Mouse (Mus musculus) midbrain, embryonic 13.5 days (tissue): Measurements from ENCODE around the gene Pknox2. TPM values are rescaled to one million over a fixed set of nuclear protein-coding genes. Genes with fewer than 3 reads are reported as not detected.
A peak's percentile ranks its signal among the peaks of the same experiment; 100 is the strongest.

ENCODE experiments used
- ATAC-seq: fragments of 200-750 bp; cut with Nextera tagmentation; 2 replicates; pipeline ENCODE4 v1.8.0; 2017; ENCODE audit warnings: mild to moderate bottlenecking, moderate TSS enrichment, moderate library complexity
- H3K27ac ChIP-seq: fragments of 300-500 bp; sonication (generic); 2 replicates; pipeline ENCODE4 v1.5.1; 2015; ENCODE audit warnings: inconsistent platforms, mild to moderate bottlenecking, moderate library complexity
- H3K27me3 ChIP-seq: fragments of 300-500 bp; sonication (generic); 2 replicates; pipeline ENCODE4 v1.6.1; 2015; ENCODE audit warnings: mild to moderate bottlenecking, inconsistent platforms
- H3K36me3 ChIP-seq: fragments of 300-500 bp; sonication (generic); 2 replicates; pipeline ENCODE4 v1.6.1; 2015; ENCODE audit warnings: mild to moderate bottlenecking, inconsistent platforms
- H3K4me1 ChIP-seq: fragments of 300-500 bp; sonication (generic); replicated peaks from 2 replicates; pipeline ENCODE4 v1.6.1; 2015; ENCODE audit warnings: inconsistent platforms
- H3K4me2 ChIP-seq: fragments of 300-500 bp; sonication (generic); replicated peaks from 2 replicates; pipeline ENCODE4 v1.6.1; 2015; ENCODE audit warnings: moderate library complexity, mild to moderate bottlenecking, inconsistent platforms
- H3K4me3 ChIP-seq: fragments of 300-500 bp; sonication (generic); replicated peaks from 2 replicates; pipeline ENCODE4 v1.5.1; 2015; ENCODE audit warnings: mild to moderate bottlenecking, inconsistent platforms
- H3K9ac ChIP-seq: fragments of 300-500 bp; sonication (generic); replicated peaks from 2 replicates; pipeline ENCODE4 v1.6.1; 2015; ENCODE audit warnings: mild to moderate bottlenecking, inconsistent platforms
- H3K9me3 ChIP-seq: fragments of 300-500 bp; sonication (generic); 2 replicates; pipeline ENCODE4 v1.6.1; 2016; ENCODE audit warnings: mild to moderate bottlenecking, inconsistent platforms
- WGBS: fragments of 180-500 bp; shearing (Covaris S2); methylation state at CpG from one replicate; pipeline ENCODE4 v1.1.7; 2015; 5-methylcytosine and 5-hydroxymethylcytosine counted together
- polyA plus RNA-seq: library from polyadenylated mRNA; unstranded; fragments of >200 nt; fragmentation: Nextera tagmentation; extraction: Ambion mirVana; gene quantifications from 2 replicates; pipeline ENCODE4 v1.2.1, GENCODE M21; 2015

The Pknox2 gene
- polyA plus RNA-seq, 1 experiment from 2014 or later = 33.1 TPM

DNA sequence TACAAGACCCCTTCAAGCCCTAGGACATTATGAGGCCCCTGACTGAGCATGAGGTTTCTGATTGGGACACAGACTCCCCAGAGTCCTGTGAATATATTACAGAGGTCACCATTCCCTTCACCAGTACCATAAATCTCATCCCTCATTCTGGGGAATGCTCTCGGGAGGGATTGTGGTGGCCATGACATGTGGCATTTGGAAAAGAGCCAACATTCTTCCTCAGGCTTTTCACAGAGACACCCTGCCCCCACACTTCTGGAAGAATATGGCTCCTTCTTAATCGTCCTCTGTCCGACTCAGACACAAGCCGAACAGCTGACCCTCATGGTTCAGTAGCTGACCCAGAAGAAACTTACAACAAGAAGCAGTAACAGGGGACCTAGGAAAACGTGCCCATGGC is 139.1 kb downstream of the Pknox2 start:
- no peak for ATAC-seq
- no peaks in the 10 kb centered on the region for H3K36me3 ChIP-seq
- H3K27me3 ChIP-seq = no peaks in the 10 kb centered on the region
- peaks cover 48% of the 10 kb centered on the region for H3K4me1 ChIP-seq
- H3K9me3 ChIP-seq = no peaks in the 10 kb centered on the region
- no peak overlapping the region for H3K9ac ChIP-seq
- H3K4me3 ChIP-seq = no peak overlapping the region
- 32% methylated on average over 5 of the region's 5 CpGs for WGBS
- H3K4me2 ChIP-seq = no peak overlapping the region
- no peak overlapping the region for H3K27ac ChIP-seq

DNA sequence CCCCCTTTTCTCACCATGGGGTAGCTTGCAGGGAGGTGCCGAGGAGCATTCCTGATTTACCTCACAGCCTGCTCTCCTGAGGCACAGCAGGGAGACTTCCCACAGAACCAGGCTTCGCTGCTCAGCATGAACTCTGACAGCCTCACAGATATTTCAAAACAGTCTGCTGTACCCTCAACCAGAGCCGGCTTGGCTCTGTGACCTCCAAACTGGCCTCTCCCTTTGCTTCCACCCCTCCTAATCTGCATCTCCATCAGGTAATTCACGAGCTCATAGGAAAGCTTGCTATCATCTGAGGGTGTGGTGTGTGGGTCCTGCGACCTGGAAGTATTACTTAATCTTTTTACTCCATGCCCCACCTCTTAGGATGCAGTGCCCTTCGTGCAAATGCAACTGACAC is 142.5 kb downstream of the Pknox2 start:
- no peaks in the 10 kb centered on the region for H3K9me3 ChIP-seq
- H3K4me1 ChIP-seq = peaks cover 47% of the 10 kb centered on the region
- H3K36me3 ChIP-seq = no peaks in the 10 kb centered on the region
- no peak overlapping the region for H3K27ac ChIP-seq
- ATAC-seq = no peak
- H3K9ac ChIP-seq = no peak overlapping the region
- no peaks in the 10 kb centered on the region for H3K27me3 ChIP-seq
- no peak overlapping the region for H3K4me3 ChIP-seq
- no peak overlapping the region for H3K4me2 ChIP-seq
- 34% methylated on average over 6 of the region's 6 CpGs for WGBS

DNA sequence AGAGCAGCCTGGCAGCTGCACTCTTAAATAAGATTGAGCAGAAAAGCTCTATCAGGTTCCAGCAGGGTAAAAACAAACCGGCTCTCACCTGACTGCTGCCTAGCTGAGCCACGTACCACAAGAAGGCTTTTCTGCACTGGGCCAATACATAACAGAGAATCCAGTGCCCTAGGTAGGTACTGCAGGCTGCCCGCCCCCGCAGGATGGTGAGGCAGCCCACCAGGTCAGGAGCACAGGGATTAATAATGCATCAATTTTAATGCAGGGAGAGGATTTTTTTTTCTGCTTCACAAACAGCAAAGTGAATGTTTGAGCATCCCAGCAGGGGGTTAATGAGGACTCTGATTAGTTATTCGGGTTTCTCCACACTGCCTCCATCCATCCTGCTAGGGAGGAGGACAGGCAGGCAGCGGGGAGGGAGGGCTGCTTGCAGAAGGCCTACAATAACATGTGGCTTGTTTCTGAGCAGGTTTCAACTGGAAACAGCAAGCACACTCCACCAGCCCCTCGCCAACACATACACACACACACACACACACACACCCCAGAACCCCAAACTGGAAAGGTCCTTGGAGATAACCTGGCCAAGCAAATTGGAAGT is 145.2 kb downstream of the Pknox2 start:
- Histone ChIP-seq H3K27ac (peak overlapping the region; percentile 74), H3K36me3 (no peaks in the 10 kb centered on the region), H3K4me3 (no peak overlapping the region), H3K9ac (0 out of 2 replicates have a peak overlapping the region, but pooled peaks have one; percentile 21), H3K4me2 (no peak overlapping the region), H3K27me3 (no peaks in the 10 kb centered on the region), H3K4me1 (peaks cover 41% of the 10 kb centered on the region), H3K9me3 (no peaks in the 10 kb centered on the region)
- peak; percentile 86 for ATAC-seq
- WGBS = 35% methylated on average over 7 of the region's 7 CpGs

- 88% methylated on average over 3 of the region's 3 CpGs for WGBS
- Histone ChIP-seq H3K9ac (no peak overlapping the region), H3K27ac (no peak overlapping the region; the same call in 1 of the 2 replicates), H3K27me3 (no peaks in the 10 kb centered on the region), H3K4me2 (no peak overlapping the region), H3K4me1 (peaks cover 28% of the 10 kb centered on the region), H3K36me3 (no peaks in the 10 kb centered on the region), H3K9me3 (no peaks in the 10 kb centered on the region), H3K4me3 (no peak overlapping the region)
- ATAC-seq = no peak
Measured at GRCm38 (mm10) chr9:36999393-36999792, 147.8 kb downstream of the Pknox2 start.

GRCm38 (mm10) chr9:36990626-36991368 is 156.4 kb downstream of the Pknox2 start:
- peaks cover 21% of the 10 kb centered on the region for H3K4me1 ChIP-seq
- ATAC-seq = peak; percentile 41; the same call in 1 of the 2 replicates
- no peak overlapping the region; the same call in 1 of the 2 replicates for H3K9ac ChIP-seq
- H3K9me3 ChIP-seq = no peaks in the 10 kb centered on the region
- H3K4me3 ChIP-seq = no peak overlapping the region
- H3K4me2 ChIP-seq = 0 out of 2 replicates have a peak overlapping the region, but pooled peaks have one; percentile 5
- 57% methylated on average over 13 of the region's 13 CpGs for WGBS
- H3K36me3 ChIP-seq = no peaks in the 10 kb centered on the region
- H3K27me3 ChIP-seq = no peaks in the 10 kb centered on the region
- H3K27ac ChIP-seq = peak overlapping the region; percentile 59

- Histone ChIP-seq H3K4me3 (no peak overlapping the region), H3K27ac (no peak overlapping the region), H3K9me3 (no peaks in the 10 kb centered on the region), H3K4me2 (no peak overlapping the region), H3K4me1 (peaks cover 24% of the 10 kb centered on the region), H3K36me3 (no peaks in the 10 kb centered on the region), H3K9ac (no peak overlapping the region), H3K27me3 (no peaks in the 10 kb centered on the region)
- 92% methylated on average over 3 of the region's 3 CpGs for WGBS
- no peak for ATAC-seq
Measured at GRCm38 (mm10) chr9:36989991-36990390, 157.2 kb downstream of the Pknox2 start.

GRCm38 (mm10) chr9:36985233-36985632 is 162.0 kb downstream of the Pknox2 start:
- Histone ChIP-seq H3K4me2 (no peak overlapping the region), H3K36me3 (no peaks in the 10 kb centered on the region), H3K4me3 (no peak overlapping the region), H3K4me1 (peaks cover 10% of the 10 kb centered on the region; the same call in 1 of the 2 replicates), H3K27ac (0 out of 2 replicates have a peak overlapping the region, but pooled peaks have one; percentile 15), H3K27me3 (no peaks in the 10 kb centered on the region), H3K9me3 (no peaks in the 10 kb centered on the region), H3K9ac (no peak overlapping the region)
- ATAC-seq = no peak
- 76% methylated on average over 9 of the region's 9 CpGs for WGBS

GRCm38 (mm10) chr9:36976596-36977362 is 170.4 kb downstream of the Pknox2 start:
- Histone ChIP-seq H3K4me3 (no peak overlapping the region), H3K4me2 (no peak overlapping the region), H3K27ac (no peak overlapping the region), H3K4me1 (peaks cover 17% of the 10 kb centered on the region; the same call in 1 of the 2 replicates), H3K36me3 (no peaks in the 10 kb centered on the region), H3K9ac (no peak overlapping the region), H3K27me3 (no peaks in the 10 kb centered on the region), H3K9me3 (no peaks in the 10 kb centered on the region)
- 46% methylated on average over 11 of the region's 11 CpGs for WGBS
- ATAC-seq = no peak

GRCm38 (mm10) chr9:36973486-36974227 is 173.6 kb downstream of the Pknox2 start:
- no peak overlapping the region for H3K4me2 ChIP-seq

GRCm38 (mm10) chr9:36972089-36972488 is 175.1 kb downstream of the Pknox2 start:
- H3K9me3 ChIP-seq = no peaks in the 10 kb centered on the region
- no peak overlapping the region for H3K9ac ChIP-seq
- no peaks in the 10 kb centered on the region for H3K27me3 ChIP-seq
- no peak overlapping the region for H3K4me2 ChIP-seq
- peaks cover 40% of the 10 kb centered on the region for H3K4me1 ChIP-seq
- no peak for ATAC-seq
- no peak overlapping the region for H3K4me3 ChIP-seq
- no peak overlapping the region for H3K27ac ChIP-seq
- no peaks in the 10 kb centered on the region for H3K36me3 ChIP-seq
- 51% methylated on average over 3 of the region's 3 CpGs for WGBS

More at GRCm38 (mm10) chr9:36973486-36974227, 173.6 kb downstream of the Pknox2 start:
- no peaks in the 10 kb centered on the region for H3K9me3 ChIP-seq
- WGBS = 63% methylated on average over 11 of the region's 11 CpGs
- no peak overlapping the region for H3K27ac ChIP-seq
- no peaks in the 10 kb centered on the region for H3K36me3 ChIP-seq
- no peak overlapping the region for H3K9ac ChIP-seq
- H3K4me1 ChIP-seq = peaks cover 28% of the 10 kb centered on the region
- no peak overlapping the region for H3K4me3 ChIP-seq
- no peak for ATAC-seq
- H3K27me3 ChIP-seq = no peaks in the 10 kb centered on the region

- H3K27ac ChIP-seq = no peak overlapping the region
- no peak for ATAC-seq
- no peaks in the 10 kb centered on the region for H3K27me3 ChIP-seq
- H3K9me3 ChIP-seq = no peaks in the 10 kb centered on the region
- H3K36me3 ChIP-seq = no peaks in the 10 kb centered on the region
- H3K4me1 ChIP-seq = peaks cover 42% of the 10 kb centered on the region
- H3K4me3 ChIP-seq = no peak overlapping the region
- no peak overlapping the region for H3K9ac ChIP-seq
- H3K4me2 ChIP-seq = no peak overlapping the region
- WGBS = 41% methylated on average over 3 of the region's 3 CpGs
Measured at GRCm38 (mm10) chr9:36971066-36971465, 176.1 kb downstream of the Pknox2 start.
